Mouse (Mus musculus): ENCODE results near the gene Rpusd3. TPM values are rescaled to one million over a fixed set of nuclear protein-coding genes. Genes with fewer than 3 reads are reported as not detected.

Rpusd3 gene
- total RNA-seq, 2 experiments from 2014 or later, result 10.0 to 12.2 TPM

DNA sequence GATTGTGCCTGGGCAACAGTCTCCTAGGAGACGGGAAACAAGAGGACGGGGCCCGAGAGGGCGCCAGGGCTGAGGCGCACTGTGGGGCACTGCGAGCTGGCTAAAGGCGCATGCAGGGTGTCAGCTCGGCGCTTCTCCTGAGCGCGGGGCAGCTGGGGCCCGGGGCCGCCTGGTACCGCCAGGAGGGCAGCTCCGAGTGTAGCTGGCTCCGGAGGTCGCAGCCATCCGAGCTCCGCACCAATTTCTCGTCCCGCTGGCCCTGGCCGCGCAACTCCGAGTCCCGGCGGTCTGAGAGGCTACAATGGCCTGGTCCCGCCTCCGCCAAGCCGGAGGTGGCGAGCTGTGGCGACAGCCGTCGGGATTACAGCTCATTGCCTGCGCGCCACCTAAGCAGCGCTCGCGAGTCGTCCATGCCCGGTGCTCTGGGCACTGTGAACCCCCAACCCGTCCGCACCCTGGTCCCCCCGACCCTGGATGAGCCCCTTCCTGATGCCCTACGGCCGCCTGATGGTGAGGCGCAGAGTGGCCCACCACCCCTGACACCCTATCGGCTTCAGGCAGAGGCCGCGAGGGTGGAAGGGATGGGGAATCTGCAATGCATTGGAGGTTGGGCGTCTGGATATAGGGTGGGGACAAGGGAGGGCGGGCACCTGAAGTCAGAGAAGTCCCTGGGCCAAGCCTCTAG, 26.6 kb downstream of the Rpusd3 start:
- intact Hi-C loops (cut with DNase I), result no loop called here
- DNase-seq, result peak; percentile 51 to 58

GRCm38 (mm10) chr6:113392015-113392386, 27.1 kb downstream of the Rpusd3 start:
- intact Hi-C loops (cut with DNase I), result no loop called here
- no peak for DNase-seq

DNA sequence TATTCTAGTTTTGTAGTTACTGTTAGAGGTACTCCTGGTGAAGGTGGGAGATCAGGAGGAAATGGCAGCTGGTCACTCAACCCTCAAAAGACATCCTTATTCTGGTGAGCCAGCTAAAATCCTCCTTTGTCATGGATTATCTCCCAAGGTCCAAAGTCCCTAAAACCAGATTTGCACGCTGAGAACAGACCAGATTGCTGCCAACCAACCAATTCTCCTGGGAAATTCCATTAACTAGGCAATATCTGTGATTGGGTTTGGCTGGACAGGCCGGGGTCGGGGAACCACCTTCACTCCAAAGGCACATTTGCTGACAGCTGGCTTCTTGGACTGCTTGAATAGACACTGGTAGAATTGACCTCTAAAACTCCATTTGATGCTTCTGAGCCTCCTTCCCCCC, 28.4 kb downstream of the Rpusd3 start:
- intact Hi-C loops (cut with DNase I), result no loop called here

GRCm38 (mm10) chr6:113388960-113389359, 30.2 kb downstream of the Rpusd3 start, which contains the start of gene Ttll3:
TSS of gene Ttll3 (plus strand) at chr6:113389260.
- DNase-seq, result no peak
- intact Hi-C loops (cut with DNase I), result loop anchor here (5.0 kb wide), 1 partner anchor 78 kb away; no protein-coding TSS in a partner anchor

More for the DNA sequence above, 28.4 kb downstream of the Rpusd3 start:
- no peak for DNase-seq

- intact Hi-C loops (cut with DNase I), result loop anchor here (5.0 kb wide), 1 partner anchor 81 kb away; no protein-coding TSS in a partner anchor
- DNase-seq, result no peak
Measured at GRCm38 (mm10) chr6:113386025-113386424, 33.1 kb downstream of the Rpusd3 start.

- no peak for DNase-seq
- intact Hi-C loops (cut with DNase I), result loop anchor here (5.0 kb wide), 1 partner anchor 82 kb away; no protein-coding TSS in a partner anchor
Measured at GRCm38 (mm10) chr6:113385160-113385714, 33.9 kb downstream of the Rpusd3 start.

GRCm38 (mm10) chr6:113384351-113384927, 34.7 kb downstream of the Rpusd3 start:
- DNase-seq, result no peak
- intact Hi-C loops (cut with DNase I), result no loop called here

DNA sequence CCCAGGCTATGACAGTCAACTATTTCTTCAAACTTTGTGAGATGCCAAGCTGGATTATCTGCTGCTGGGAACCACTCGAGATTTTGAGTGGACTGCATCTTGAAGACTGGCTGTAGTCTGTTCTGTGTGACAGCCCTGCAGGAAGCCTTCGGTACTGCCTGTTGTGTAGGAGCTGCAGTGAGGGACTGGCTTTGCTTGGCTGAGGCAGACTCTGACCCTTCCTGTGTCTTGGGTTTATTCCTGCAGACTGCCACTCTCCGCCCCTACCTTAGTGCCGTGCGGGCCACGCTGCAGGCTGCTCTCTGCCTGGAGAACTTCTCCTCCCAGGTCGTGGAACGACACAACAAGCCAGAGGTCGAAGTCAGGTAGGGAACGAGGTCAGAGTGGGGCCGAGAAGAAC, 38.7 kb downstream of the Rpusd3 start:
- intact Hi-C loops (cut with DNase I), result no loop called here
- no peak for DNase-seq

DNA sequence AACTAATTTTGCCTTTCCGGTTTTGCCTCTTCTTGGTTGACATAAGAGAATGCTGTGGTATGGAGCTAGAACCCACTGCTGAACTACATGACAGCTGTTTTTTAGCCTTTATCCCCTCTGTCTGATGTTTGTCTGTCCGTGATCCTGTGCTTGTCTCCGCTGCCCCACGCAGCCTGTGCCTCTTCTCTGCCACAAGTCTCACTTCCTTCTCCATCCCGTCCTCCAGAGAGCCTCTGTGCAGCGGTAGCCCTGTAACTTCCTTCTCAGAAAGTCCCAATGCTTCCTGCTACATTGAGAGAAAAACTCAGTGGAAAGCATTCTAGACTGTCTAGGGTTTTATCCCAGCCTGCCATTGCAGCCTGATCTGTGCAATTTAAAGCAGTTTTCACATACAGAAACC, 39.9 kb downstream of the Rpusd3 start:
- DNase-seq, result no peak
- intact Hi-C loops (cut with DNase I), result loop anchor here (5.0 to 10.0 kb wide), 2 partner anchors 37 to 54 kb away; partner anchors contain the start of genes Camk1 and Ogg1

DNA sequence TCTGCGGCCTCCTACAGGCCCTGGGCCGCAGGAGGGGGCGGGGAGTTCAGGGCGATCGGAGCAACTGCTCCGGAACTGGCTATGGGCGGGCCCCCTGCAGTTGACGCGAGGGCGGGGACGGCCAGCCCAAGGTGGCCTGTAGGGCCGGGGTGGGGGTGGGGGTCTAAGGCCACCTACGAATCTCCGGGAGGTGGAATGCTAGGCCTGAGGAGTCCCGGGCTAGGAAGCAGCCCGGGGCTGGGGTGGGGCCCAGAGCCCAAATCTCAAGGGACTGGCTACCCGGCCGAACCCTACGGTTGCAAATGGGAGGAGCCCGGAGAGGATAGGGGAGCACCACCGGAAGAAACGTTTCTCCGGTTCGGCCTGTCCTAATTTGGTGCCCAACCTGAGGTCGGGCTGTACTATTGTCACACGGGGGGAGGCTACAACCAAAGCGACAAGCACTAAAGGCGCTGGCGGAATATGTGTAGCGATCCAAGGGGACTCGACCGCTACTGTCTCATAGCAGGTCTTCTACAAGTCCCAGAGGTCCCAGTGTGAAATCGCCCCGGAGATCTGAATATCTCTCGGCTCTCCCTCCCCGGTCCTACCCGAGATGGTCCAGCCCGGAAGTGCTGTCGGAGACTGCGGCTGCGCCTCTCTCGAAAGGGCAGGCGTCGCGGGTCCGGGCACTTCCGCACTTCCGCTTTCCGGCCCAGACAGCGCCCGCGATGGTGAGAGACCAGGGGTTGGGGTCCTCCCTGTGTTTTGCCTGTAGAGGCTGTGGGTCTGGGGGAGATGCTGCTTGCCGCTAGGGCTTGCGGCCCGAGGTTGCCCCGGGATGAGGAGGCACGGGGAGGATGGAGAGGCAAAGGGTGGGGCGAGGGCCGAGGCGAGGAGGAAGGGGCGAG, 41.4 kb downstream of the Rpusd3 start, which contains the start of the genes Tada3 and Arpc4:
Tada3 (minus strand) TSS at position 388 of the 890 bp plus-strand sequence.
Arpc4 (plus strand) TSS at position 620 of the 890 bp plus-strand sequence.
- DNase-seq, result peak; percentile 92 to 93
- intact Hi-C loops (cut with DNase I), result loop anchor here (5.0 to 10.0 kb wide), 2 partner anchors 35 to 53 kb away; partner anchors contain the start of genes Camk1 and Ogg1

- no peak for DNase-seq
- intact Hi-C loops (cut with DNase I), result loop anchor here (5.0 to 10.0 kb wide), 2 partner anchors 35 to 52 kb away; partner anchors contain the start of genes Camk1 and Ogg1
Measured at GRCm38 (mm10) chr6:113377172-113377495, 42.0 kb downstream of the Rpusd3 start.

DNA sequence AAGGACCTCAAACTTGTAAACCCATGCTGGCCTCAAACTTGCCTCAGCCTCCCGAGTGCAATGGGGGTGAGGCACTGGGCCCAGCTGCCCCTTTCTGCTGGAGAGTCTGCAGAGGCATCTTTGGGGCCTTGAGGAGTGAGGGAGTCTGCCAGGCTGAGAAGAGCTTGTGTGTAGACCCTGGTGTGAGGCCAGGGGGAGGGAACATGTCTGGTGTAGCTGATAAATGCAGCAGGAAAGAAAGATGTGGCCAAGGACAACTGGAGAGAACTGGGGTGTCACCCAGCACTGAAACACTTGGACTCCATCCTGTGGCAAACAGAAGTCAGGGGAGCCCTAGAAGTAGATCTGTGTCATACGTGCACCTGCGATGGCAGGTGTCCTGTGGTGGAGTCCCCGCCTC, 45.6 kb downstream of the Rpusd3 start:
- intact Hi-C loops (cut with DNase I), result loop anchor here (10.0 kb wide), 1 partner anchor 49 kb away; the partner anchor contains the start of gene Ogg1
- DNase-seq, result no peak

GRCm38 (mm10) chr6:113370194-113370929, 48.8 kb downstream of the Rpusd3 start:
- intact Hi-C loops (cut with DNase I), result loop anchor here (10.0 kb wide), 1 partner anchor 46 kb away; the partner anchor contains the start of gene Ogg1
- no peak for DNase-seq

GRCm38 (mm10) chr6:113368577-113368976, 50.6 kb downstream of the Rpusd3 start:
- no peak for DNase-seq
- intact Hi-C loops (cut with DNase I), result no loop called here

GRCm38 (mm10) chr6:113368124-113368523, 51.0 kb downstream of the Rpusd3 start:
- intact Hi-C loops (cut with DNase I), result no loop called here
- DNase-seq, result no peak

GRCm38 (mm10) chr6:113367574-113367973, 51.6 kb downstream of the Rpusd3 start:
- DNase-seq, result no peak
- intact Hi-C loops (cut with DNase I), result no loop called here

DNA sequence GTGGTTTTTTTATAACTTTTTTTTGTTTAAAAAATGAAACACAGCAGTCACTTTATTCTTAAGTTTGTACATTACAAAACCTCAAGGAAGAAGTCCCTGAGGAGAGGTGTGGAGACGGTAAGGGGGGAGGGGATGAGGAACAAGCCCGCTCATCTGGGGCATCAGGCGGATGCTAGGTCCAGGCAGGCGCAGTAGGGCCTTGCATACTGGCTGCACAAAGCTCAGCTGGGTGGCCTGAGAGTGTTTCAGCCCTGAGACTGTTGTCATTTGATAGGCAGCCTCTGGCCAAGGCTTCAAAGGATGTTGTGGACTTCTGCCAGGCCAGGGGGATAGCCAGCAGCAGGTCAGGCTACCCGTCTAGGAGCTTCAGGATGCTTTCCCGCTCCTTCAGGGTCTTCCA, 52.5 kb downstream of the Rpusd3 start:
- intact Hi-C loops (cut with DNase I), result no loop called here
- no peak for DNase-seq

Data from heart, postnatal 14 days (tissue).